Mouse (Mus musculus): ENCODE measurements at regions not wholly inside any gene's neighbourhood (a gene's known extent, or its start where the extent isn't known, plus 50 kb on each side); places are given as distances from the start of the nearest gene placed in this dataset.

DNA sequence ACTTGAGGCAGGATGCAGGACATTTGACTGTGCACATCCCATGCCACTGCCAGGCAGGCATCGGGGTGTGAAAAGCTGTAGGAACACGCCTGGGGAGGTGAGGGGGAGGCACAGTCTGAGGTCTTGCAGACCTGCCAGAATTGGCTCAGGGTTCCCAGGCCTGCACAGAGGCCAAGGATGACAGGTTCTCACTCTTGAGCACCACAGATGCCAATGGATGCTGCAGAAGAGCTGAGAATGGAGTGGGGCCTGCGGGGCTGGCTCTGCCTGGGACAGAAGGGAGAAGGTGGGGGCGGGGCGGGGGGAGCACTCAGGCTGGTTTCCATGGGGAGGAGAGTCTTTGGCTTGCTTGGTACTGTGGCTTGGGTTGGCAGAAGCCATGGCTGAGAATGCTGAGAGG, 469.2 kb upstream of the Syt1 start:
- DNase-seq: peak; percentile 54

DNA sequence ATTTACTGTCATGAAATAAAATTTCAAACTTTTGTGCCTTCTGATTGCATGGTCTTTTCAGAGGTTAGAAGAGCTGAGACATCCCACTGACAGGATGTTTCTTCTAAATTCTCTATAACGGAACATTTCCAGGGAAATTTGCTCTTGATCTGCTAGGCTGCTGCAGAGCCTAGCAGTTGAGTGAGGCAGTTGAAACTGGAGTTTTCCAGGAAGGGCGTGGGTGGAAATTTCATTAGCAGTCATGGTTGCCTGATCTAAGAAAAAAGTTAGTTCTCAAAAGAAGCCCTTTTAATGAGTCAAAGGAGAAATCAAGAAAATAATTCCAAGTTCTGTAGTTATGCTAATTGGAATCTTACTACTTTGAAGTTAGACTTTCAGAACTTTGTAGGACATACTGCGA, 455.7 kb upstream of the Syt1 start:
- no peak for DNase-seq

DNA sequence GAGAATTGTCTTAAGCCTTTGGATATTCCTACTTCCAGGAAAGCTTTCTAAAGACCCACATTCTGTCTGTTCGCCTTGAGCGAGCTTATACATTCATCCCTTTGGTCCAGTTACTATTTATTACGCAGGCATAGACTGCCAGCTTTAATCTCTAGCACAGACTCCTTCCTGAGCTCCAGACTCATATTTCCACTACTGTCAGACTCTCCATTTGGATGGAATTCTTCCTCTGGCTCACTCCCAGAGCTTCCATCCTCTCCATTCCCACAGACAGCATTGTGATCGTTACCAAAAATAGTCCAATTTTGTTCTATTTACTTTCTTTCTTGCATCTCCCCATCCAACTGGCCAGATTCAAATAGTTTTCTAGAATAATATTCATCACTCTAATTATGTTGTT, 420.3 kb upstream of the Syt1 start:
- DNase-seq: no peak

DNA sequence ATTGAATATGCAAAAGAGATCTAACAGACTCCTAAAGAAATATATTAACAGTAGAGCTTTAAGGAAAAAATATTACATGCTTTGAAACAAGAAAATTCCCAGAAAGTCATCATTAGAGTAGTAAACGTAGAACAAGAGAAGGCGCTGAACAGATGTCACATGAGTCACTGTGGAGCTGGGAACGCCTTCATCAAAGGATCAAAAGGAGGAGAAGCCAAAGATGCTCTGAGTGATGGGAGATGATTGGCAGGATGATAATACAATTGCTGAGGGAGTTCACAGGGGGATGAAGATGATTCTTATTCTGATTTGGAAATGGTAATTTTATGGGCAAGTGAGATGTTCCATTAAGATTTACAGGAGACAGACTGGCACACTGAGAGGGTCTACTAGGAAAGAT, 417.1 kb upstream of the Syt1 start:
- no peak for DNase-seq

DNA sequence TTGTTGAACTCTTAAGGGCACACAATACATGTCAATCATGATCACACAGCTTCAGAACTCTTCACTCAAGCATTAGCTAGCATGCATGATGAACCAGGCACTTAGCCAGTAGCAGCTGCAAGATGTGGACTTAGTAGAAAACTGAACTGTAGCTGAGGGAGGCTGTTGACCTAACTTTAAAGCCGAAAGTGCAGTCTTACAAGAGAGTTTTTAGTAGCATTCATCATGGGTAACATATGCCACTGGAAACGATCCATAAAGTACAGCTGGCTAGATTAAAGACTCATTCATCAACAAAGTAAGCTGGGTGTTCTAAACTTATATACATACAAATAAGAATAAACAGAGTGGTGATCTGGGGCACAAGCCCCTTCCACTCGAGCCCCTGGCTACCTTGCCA, 396.2 kb upstream of the Syt1 start:
- no peak for DNase-seq

DNA sequence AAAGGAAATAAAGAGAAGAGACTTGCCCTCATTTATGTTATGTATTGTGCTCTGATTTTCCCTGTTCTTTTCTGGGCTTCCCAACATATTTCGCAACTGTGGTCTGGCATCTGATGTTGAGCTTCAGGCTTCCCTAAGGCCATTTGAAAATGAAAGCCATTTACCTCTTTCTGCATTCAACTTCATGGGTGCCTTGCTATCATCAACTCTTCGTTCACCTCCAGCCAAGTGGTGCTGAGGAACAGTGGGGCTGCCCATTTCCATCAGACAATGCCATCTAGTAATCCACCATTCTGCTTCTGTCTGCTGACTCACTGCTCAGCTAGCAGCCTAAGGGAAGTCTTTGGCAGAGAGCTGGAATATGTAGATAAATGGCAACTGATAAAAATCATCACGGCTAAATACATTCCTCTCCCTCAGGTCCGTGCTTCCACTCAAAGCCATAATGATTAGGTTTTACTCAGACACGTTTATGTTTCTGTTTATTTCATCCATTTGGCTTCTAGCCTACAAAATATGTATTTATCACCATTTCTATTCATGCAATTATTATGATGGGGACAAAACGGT, 394.4 kb upstream of the Syt1 start:
- no peak for DNase-seq

DNA sequence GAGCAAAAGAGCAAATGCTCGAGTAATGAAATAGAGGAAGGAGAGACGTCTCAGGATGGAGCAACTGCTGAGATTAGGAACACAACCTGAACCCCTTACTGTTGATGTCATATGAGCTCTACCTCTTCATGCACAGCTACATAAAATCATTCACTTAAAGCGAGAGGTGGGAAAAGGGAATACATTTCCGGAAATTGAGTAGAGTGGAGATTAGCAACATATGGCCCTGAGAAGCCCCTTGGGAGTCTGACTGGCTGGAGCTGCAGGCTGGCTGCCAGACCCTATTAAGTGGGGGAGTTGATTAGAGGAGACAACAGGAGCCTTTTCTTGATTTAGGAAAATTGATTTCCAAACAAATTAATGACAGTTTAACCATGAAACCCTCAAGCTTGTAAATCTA, 373.0 kb upstream of the Syt1 start:
- DNase-seq: no peak

DNA sequence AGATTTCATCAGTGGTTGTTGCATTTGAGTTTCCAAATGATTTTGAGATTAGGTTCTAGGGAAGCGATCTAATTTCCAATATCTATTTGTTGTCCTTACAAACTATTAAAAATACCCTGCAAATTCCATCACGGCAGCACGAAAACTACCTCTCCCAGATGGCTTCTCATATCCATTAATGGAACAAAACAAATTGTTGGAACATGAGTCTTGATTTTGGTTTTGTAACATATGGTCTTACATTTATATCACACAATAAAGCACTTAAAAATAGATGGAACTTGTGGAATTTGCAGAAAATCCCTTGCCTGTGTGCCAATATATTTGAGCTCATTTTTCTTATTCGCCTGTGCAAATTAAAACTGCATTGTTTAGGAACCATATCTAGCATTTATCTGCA, 368.1 kb upstream of the Syt1 start:
- DNase-seq: no peak

DNA sequence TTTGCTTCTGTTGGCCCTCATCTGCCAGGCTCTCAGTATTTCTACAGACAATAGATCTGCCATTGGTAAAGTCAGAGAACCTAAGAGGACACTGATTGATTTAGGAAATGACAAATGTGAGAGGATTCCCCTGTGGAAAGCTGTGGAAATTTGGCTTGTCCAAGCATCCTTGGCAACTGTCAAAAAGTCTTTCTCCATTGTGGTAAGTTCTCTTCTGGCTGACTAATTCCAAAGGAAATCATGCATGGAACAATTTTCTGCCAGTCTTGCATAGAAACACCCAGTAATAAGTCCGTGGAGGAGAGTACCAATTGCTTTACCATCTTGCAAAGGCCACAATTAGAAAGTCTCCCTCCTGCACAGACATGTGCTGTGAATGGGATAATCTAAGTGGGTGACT, 349.4 kb upstream of the Syt1 start:
- DNase-seq: no peak

DNA sequence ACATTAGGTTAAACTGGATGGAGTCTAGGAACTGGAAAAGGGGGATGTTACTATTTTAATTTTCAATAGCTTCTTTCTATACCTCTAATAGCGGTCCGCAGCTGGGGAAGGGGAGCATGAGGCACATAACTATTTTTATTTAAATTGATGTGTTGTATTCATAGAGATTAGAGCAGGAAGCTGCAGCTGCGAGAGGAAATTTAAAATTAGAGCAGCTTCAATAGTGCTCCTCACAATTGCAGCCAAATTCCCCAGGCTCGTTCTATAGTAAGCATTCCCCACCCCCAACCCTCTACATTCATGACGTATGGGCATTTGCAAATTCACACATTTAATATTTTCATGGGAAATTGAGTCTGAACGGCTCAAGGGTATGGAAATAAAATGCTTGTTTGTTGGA, 348.0 kb upstream of the Syt1 start:
- DNase-seq: no peak

DNA sequence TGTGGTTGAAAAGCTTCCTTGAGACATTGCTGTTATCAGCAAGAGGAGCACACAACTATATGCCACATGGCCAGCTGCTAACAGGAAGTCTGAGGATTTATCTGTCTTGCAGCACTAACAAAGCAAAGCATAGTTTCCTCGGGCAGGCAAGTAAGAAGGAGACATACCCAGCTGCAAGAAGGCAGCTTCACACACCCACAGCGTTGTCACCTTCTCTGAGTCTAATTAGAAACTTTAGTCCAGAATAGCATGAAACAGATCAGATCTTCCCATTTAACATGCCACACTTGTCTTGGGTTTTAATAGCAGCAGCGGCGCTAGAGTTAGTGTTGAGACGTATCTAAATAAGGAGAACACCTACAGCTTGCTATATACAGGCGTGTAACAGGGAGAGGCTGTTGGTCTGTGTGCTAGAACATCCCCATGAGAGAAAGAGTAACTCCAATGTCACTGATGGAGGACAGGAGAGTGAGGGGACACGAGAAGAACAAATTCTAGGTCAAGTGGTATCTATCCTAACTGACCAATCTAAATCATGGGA, 322.1 kb upstream of the Syt1 start:
- no peak for DNase-seq

DNA sequence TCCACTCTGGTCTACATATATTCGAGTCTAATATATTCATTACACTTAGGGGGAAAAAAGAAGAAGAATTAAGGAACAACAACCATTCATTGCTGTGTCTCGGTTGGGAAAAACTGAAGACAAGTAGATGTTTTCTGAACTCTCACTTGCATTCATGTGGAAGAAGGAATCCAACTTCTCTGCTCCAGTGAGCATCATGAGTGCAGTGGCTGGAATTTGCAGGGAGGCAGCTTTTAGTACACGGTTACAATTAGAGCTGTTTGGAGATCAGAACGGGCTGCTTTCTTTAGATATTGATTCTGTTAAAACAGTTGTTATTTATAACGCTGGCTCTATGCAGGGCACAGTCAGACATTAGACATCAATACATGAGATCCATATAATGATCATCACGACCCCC, 298.5 kb upstream of the Syt1 start:
- no peak for DNase-seq

DNA sequence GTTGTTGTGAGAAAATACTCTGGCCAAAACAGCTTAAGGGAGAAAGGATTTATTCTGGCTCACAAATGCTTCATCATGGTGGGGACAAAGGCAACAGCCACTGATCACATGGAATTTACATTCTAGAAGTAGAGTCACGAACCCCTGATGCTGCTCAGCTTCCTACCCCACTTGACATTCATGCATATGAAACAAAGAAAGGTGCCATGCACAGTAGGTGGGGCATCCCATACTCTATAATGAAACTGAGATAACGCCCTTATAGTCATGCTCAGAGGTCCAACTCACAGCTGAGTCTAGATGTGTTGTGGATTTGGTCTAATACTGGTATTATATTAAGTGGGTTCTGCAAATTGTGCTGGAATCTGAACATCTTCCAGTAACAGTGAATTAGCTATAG, 289.4 kb upstream of the Syt1 start:
- DNase-seq: no peak

DNA sequence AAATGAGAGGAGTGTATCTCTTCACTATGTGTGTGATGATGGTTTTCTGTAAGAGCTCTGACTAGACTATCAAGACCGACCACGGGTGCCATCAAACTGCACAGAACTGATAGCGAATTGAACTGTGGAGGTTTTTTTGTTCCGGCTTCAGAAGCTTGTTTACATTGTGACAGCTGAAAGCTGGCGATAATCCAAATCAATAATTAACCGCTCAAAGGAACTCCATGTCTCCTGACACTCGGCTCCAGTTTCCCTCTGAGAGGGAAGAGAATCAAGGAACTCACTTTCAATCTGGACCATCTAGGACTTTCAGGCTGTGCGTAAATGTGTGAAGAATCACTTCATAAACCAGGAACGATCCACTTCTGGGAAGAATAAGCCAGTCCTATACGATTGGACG, 289.0 kb upstream of the Syt1 start:
- no peak for DNase-seq

DNA sequence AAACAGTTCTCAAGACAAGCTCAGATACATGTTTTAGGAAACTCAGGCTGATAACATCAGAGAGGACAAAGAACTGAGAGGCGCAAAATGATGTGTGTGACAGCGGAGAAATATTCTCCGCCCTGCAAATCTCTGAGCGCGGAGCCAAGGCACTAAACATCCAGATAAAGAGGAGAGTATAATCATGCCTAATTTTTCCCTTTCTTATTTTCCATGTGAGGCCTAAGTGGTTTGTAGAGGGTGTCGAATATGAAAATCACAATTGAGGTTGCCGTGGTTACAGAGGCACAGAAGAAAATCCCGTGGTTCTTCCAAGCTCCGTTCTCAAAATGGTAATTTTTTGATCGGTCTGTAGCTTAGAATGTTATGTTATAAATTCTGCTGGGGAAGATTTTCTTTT, 272.6 kb upstream of the Syt1 start:
- no peak for DNase-seq

DNA sequence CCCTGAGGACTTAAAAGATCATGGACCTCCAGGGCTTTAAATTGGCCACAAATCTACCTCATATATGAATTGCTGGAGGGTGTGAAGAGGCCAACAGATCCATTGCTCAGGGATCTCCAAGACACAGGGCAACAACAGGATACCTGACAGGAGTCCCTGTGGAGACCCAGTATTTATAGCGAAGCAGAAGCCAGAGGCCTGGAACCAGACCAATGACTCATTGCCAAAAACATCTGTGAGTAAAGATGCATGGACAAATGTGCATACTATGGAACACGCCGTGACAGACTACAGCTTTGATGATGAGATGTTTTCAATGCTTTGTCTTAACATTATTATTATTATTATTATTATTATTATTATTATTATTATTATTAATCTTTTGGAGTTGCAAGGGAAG, 239.0 kb upstream of the Syt1 start:
- no peak for DNase-seq

DNA sequence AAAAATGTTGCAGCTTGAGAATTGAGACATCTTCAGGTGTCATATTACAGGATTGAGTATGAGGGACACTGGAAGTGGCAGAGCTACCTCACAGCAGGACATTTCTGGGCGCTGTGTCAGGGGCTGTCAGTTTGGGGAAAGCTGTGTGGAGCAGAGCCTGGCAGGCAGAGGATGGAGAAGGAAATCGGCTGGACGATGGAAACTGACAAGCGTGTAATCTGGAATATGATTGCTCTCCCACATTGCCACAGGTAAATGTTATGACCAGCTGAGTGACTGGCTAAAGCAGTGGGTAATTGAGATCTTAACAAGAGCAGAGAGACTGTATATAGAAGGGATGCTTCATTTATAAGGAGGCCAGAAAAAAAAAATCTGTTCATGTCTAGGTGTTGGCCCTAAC, 235.5 kb upstream of the Syt1 start:
- peak; percentile 88 for DNase-seq

DNA sequence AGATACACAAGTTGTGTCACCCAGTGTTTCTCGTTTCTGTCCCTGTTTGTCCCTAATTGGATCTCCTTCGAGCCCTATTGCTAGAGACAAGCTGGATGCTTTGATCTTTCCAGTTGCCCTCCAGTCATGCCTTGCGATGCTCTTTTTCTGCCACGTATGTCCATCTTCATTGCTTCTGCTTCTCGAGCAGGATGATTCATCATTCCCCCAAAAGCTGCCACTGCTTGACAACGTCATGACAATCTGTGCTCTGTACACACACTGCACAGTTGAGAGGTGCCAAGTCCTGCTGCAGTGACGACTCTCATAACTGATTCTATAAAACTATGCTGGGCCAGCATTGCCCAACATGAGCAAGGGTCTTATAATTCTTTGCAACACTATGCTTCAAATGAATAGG, 226.2 kb upstream of the Syt1 start:
- no peak for DNase-seq

DNA sequence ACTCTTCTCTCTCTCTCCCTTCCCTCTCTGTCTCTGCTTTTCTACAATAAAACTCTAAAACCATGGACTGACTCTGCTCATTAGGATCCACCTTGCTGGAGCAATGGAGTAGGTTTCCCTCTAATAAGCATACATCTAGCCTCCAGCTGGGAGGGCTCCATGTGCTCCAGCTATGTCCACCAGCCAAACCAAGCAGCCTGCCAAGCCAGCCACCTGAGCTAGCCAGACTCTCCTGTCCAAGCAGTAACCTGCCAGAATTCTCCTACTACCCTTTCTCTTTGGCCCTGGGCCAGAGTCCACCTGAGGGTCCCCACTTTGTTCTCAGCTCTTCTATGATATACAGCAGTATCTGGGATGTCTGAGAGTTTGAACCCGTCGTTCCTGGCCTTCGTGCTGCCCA, 216.2 kb upstream of the Syt1 start:
- peak; percentile 73 for DNase-seq

DNA sequence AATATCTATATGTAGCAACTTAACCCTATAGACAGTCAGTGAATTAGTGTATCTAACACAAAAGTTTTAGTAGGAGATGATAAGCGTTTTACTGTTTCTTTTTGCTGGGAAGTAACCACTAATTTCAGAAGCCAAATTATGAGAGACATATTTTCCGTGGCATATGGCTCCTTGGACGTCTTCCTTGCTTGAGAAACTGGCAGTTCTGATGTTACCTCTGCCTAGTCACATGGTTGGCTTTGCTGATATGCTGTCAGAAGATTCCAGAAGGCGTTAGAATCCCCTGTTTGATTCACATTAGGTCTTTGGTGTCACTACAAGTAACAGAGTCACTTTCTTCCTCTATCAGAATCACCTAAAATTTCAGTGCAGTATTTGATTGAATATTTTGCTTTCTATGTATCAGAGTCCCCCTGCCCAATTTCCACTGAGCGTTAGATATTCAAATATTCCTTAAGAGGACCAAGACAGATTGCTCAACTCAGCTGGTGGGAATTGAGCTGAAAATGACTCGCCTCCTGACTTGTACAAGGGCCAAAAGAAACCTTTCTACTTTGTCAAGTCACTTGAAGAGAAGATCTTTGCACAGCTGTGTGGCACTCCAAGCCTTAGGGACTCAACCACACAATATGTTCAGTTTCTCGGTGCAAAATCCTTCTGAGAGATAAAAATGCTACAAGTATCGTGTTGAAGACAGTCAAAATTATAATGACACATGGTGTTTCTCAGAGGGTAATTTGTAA, 178.2 kb upstream of the Syt1 start:
- peak; percentile 51 for DNase-seq

DNA sequence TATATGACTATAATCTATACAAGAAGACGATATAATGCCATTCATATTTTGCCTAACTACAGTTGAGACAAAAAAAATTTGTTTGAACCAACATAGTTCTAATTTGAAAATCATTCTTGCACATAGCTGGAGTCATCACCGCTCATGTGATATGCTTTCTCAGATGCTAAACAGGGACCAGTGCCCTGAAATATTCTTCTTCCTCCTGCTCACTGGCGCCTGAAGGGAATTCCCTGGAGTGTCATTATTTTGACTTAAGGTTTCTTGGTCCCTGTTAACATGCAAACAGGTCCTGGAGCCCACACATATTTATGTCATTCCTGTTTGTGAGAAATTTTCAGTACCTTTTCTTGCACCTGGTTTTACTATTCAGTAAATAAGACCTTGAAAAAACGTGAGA, 177.5 kb upstream of the Syt1 start:
- peak; percentile 7 for DNase-seq

DNA sequence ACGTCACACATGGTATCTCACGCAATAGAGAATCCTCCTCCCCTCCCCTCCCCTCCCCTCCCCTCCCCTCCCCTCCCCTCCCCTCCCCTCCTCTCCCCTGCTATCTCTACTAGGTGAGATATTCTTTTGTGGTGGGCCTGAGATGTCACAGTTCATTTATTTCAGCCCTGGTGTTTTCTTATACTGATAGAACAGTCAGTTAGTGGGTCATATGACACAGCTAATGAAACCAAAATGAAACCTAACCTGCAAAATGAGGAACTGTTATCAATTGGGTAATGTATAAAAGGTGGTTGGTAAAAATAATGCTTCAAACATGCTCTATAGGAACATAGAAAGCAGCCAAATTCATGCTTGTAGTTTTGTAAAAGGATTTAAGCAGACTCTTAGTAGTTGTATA, 174.5 kb upstream of the Syt1 start:
- no peak for DNase-seq

DNA sequence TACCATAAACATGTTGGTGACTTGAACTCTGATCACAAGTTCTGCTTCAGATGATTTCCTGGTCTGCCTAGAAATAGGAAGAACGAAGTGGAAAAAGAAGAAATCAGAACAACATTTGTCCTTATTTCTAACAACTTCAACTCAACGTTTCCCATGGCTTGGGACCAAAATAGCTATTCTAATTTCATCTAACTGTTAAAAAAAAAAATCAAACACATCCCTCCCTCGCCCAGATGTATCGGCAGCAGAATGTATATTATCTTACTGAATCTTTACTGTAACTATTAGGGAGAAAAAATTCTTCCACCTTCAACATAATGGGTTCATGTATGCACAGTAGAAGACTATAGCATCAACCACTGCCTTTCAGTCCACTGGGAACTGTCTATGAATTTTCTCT, 169.7 kb upstream of the Syt1 start:
- DNase-seq: no peak

DNA sequence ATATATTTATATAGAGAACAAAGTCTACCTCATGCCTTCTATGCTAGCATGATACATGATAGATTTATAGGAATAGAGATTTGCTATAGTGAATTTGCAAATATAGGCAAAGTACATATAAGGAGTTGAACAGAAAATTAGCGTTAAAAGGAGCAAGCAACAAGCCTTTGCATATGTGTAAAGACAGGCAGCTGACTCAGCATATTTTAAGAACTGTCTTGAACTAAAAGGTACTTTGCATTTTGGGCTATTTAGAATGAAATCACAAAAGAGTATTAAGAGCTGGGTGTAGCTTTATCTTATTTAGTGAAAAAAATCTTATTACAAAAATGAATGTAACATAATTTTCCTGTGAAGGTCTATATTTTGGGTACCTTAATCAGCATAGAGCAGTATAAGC, 149.9 kb upstream of the Syt1 start:
- DNase-seq: no peak

DNA sequence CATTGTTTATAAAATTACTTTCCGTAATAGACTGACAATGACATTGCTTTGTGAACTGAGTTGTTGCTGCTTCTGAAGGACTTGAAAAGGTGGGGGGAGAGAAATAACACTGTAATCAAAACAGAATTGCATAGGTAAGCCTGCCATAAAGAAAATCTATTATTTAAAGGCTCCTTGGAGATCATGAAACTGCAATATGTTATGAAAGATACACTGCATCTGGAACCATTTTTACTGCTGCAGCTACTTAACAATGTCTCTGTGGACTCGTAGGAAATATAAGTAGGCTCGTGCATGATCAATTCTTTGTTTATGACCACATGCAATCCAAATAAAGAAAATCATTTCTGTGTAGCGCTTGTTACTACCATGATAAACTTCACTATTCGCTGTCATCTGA, 145.0 kb upstream of the Syt1 start:
- DNase-seq: no peak
